Mouse (Mus musculus): Measurements from ENCODE around the gene Dnal1.
"Not testable (repeated sequence)": the region's sequence is repeated elsewhere in the genome, so short reads cannot be mapped to it uniquely, and the experiment has no call there.

Dnal1 gene

DNA sequence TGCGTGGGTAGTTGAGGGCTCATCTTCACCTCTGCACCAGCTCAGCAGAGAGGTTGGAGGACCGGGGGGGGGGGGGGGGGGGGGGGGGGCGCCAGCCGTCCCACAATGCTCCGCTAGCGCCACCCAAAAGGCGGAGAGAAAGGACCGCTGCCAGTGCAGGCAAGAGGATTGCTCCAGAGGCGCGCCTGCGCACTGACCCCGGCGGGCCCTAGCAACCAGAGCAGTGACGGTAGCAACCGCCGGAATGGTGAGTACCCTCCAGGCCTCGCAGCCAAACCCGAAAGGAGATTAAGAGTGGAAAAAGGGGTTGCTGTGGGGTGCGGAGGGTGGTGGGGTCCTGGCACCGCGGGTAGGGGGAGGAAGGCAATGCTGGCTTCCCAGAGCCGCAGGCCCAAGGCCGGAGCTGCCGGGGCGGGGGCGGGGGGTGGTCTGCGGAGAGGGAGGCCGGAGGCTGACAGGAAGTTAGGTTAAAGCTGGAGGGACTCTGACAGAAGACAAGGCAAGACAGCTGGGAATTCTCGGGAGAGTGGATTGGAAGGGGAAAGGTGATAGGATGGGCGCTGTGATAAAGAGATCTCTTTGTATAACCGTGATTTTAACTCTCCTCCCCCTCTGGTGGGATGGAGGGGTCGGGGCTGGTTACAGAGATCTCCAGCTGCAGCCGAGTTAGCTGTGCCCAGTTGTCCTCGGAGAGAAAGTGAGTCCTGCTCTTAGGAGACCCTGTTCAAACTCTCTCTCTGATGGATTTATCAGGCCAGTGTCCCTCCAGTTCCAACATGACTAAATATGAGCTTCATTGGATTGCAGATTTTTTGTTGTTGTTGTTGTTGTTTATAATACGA lies at the start of gene Dnal1:
Gene Dnal1 (plus strand): TSS at position 214 of the 842 bp plus-strand sequence.
- DNase-seq (ENCODE audit: low spot score in 2 of 2): peak; percentile 47 to 86

DNA sequence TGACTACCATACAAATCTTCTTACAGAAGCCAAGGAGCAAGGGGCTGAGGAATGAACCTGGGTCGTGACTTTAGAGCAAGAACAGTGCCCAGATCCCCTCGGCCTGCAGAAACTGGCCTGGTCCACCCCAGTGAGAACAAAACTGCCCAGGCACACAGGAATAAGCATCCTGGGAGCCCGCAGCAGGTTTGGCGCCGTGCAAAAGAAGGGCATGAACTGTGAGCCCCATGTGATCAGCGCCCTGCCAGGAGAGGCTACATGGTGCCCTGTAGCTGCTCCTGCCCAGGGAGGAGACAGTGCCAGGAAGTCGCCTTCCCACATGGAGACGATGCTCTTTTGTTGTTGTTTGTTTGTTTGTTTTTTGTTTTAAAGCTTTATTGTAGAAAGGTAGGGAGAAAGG lies 49.5 kb upstream of the Dnal1 start:
- DNase-seq (ENCODE audit: low spot score in 2 of 2): no peak

DNA sequence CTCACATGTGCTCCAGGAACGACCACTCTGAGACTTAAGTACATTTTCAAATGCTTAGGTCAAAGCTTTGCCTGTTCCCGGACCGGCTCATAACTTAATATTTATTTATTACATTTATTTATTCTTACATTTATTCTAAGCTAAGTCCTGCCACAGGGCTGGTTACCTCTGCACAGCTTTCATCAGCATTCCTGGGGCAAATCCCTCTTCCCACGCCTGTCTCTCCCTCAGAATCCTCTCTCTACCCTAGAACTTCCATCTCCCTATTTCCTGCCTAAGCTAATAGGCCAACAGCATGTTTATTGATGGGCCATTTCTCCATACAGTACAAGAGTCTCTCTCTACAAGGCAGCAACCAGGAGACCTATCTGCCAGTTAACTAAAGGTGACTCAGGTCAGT lies 46.4 kb upstream of the Dnal1 start:
- no peak for DNase-seq (ENCODE audit: low spot score in 2 of 2)

DNA sequence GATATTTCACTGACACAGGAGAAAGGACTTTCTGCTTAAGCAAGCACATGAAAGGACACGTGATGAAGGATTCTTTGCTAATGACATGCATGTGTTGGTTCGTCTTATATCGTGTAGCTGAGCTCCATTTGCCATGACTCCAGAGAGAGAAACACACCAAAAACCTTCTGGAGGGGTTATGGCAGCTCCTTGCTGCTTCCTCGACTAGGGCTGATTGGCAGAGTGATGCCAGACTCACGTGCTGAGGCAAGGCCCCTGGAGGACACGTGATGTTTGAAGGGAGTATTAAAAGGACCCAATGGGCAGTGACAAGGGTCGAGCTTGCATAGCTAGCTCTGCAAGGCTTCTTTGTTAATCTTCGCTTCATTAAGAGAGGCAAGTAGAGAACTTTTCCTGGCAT lies 45.9 kb upstream of the Dnal1 start:
- no peak for DNase-seq (ENCODE audit: low spot score in 2 of 2)

DNA sequence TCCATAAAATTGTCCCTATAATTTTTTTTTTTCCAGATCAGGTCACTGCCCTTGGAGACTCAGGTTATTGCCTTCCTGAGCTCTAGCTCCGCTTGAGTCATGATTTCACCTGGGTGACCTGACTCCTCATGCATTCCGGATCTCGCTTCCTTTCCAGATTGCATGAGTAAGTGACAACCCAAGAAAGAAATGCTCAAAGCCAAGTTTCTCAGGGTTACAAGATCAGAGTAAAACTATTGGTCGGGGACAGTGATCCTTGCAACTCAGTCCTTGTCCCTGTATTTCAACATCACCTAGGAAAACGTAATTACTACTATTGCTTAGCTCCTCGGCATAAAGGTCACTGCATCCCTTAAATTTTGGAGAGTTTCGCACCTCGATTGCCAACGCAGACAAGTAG lies 45.2 kb upstream of the Dnal1 start, which contains the start of gene Acot5:
Gene Acot5 (plus strand): TSS at position 340 of the 400 bp plus-strand sequence.
- DNase-seq (ENCODE audit: low spot score in 2 of 2): no peak

DNA sequence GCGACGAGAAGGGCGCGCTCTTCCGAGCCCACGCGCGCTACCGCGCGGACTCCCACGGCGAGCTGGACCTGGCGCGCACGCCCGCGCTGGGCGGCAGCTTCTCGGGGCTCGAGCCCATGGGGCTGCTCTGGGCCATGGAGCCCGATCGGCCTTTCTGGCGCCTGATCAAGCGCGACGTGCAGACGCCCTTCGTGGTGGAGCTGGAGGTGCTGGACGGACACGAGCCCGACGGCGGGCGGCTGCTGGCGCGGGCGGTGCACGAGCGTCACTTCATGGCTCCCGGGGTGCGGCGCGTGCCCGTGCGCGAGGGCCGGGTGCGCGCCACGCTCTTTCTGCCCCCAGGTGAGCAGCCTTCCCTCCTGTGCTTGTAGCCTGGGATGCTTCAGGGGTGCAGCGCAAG lies 44.6 kb upstream of the Dnal1 start:
- peak in 1 of 2 experiments; percentile 36 for DNase-seq (ENCODE audit: low spot score in 2 of 2)

DNA sequence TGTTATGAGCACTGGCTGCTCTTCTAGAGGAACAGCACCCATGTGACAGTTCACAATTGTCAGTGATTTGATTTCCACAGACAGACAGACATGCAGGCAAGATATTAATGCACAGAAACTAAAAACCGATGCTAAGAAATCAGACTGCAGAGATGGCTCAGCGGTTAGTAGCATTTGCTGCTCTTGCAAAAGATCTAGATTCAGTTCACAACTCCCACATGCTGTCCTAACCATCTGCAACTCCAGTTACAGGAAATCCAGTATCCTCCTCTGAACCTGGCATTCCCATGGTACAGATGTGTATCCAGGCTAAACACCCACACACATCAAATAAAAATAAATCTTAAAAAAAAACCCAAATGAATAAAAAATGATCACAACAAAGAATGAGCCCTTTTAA lies 42.5 kb upstream of the Dnal1 start:
- DNase-seq (ENCODE audit: low spot score in 2 of 2): peak; percentile 47 to 65

DNA sequence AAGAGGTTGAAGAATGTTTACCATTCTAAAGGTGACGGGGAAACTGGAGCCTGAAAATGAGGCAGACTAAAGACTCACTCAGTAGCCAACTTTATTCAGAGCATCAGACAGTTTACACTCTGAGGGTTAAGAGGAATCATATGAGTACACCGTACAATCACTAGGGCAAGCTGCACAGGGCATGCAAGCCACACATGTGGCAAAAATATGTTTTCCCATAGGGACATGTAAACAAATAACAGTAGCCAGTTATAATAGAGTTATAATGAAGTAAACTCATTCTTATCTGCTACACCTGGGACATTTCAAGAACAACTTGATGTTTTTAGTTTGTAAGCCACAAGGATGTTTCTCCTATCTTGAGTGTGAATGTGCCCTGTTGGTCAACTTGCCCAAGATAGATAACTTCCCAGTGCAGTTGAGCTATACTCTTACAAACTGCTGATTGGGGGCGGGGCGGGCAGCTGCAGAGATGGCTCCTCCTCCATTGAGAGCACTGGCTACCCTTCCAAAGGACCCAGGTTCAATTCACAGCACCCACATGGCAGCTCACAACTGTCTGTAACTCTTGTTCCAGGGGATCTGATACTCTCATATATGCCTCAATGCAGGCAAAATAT lies 36.7 kb upstream of the Dnal1 start:
- DNase-seq (ENCODE audit: low spot score in 2 of 2): no peak

DNA sequence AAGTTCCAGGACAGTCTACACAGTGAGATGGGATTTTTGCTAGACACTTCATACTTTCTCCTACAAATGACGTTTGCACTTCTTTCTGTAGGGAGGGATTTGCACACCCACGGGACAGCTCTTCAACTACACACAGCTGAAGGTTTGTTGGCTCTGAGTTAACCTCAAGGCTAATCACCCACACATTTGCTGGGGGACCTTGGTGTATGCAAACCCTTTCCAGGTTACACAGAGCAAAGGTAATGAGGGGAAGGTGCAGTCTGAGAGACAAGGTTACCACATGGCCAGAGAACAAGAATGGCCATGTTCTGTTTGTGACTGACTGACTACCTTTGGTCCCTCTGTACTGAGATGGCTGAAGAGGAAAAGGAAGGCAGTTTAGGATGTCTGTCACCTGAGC lies 30.3 kb upstream of the Dnal1 start:
- no peak for DNase-seq (ENCODE audit: low spot score in 2 of 2)

DNA sequence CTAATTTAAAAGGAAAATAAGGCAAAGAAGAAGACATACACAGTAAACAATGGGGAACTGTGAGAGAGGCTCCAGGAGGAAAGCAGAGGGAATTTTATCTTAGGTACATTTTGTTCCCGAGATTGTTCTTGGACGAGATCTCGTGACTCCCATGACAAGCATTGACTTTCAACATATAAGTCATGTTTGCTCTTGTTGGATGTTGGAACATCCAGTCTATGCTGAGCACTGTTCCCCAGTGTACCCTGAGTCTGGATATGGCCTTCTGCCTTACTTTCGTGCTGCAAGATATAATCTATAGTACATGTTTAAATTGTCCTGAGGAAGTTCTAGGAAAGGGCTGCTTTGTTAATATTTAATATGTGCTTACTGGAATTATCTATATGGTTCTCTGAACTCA lies 29.6 kb upstream of the Dnal1 start:
- no peak for DNase-seq (ENCODE audit: low spot score in 2 of 2)

DNA sequence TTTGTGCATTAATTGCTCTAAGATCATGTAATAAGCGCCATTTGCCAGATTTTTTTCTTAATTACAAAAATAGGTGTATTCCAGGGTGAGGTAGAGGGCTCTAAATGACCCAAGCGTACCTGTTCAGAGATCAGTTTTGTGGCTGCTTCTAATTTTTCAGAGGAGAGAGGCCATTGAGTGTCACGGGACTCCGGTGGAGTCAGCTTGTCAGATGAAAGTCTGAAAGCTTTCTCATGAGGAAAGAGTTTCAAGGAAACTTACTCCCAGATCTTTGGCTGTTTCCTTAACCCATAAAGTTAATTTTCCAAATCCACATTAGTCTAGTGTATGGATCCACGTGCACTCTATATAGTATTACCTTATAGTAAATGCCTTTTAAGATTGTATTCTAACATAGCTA lies 19.5 kb upstream of the Dnal1 start:
- not testable (repeated sequence) for DNase-seq (ENCODE audit: low spot score in 2 of 2)

DNA sequence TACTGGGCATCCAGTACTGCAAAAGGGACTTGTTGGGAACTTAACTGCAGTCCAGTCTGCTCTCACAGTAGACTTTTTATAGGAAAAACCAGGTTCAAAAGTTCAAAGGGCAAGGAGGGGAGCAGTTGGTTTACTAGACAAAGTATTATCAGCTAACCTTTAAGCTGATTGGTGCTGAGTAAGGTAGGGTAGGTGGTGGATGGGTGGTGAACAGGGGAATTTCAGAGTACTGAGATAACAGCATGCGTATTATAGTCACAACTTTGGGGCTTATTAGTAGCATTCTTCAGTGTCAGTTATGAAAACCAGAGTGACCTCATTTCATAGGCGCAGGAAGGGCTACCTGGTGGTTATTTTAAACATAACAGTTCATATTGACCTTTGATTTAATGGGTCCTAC lies 14.6 kb upstream of the Dnal1 start:
- no peak for DNase-seq (ENCODE audit: low spot score in 2 of 2)

DNA sequence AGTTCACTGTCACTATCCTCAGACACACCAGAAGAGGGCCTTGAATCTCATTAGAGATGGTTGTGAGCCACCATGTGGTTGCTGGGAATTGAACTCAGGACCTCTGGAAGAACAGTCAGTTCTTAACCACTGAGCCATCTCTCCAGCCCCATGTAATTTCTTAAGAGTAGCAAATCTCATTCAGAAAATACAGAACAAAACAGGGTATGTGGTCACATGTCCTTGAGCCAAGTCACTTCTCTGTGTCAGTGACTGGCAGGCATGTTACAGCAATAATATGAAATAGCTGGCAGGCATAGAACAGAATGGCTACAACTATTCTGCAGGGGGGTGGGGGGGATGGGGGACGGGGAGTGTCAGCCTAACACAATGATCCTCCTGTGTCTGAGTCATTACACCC lies 14.1 kb upstream of the Dnal1 start:
- DNase-seq (ENCODE audit: low spot score in 2 of 2): no peak

DNA sequence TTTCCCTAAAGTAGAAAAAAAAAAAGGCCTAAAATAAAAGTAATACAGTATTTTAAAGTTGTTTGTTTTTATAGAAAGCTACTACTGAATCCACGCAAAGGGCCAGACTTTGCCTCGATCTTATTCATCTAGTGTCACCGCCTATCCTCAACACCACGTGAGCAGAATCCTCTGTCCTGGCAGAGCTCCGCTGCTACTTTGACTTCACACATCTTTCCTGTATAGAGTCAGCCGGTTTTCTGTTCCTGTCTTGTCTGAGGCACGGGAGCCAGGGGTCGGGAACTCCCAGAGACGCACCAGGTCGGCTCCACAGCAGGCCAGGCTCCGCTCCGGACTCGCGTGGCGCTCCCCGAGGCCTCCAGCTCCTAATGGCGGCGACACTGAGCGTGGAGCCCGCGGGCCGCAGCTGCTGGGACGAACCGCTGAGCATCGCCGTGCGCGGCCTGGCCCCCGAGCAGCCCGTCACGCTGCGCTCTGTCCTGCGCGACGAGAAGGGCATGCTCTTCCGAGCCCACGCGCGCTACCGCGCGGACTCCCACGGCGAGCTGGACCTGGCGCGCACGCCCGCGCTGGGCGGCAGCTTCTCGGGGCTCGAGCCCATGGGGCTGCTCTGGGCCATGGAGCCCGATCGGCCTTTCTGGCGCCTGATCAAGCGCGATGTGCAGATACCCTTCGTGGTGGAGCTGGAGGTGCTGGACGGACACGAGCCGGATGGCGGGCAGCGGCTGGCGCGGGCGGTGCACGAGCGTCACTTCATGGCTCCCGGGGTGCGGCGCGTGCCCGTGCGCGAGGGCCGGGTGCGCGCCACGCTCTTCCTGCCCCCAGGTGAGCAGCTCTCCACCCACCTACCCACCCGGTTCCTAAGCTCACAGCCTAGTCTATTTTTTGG lies 13.3 kb upstream of the Dnal1 start, which contains the start of gene Acot6:
Gene Acot6 (plus strand): TSS at position 51 of the 889 bp plus-strand sequence.
- peak in 1 of 2 experiments; percentile 42 for DNase-seq (ENCODE audit: low spot score in 2 of 2)

DNA sequence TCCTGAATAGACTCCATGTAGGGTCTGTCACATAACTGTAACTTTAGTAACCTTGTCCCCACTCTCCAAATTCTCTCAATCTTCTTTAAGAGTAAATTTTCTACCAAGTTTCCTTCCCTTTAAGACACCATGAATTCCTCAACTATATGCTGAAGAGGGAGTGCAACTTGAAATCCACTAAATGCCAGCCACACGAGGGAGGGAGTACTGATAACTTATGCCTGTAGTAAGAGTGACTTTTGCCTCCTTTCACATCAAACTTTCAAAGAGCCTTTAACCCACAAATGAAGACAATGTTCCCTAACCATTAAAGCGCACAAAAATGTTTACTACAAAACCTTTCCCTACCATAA lies 12.7 kb upstream of the Dnal1 start:
- no peak for DNase-seq (ENCODE audit: low spot score in 2 of 2)

DNA sequence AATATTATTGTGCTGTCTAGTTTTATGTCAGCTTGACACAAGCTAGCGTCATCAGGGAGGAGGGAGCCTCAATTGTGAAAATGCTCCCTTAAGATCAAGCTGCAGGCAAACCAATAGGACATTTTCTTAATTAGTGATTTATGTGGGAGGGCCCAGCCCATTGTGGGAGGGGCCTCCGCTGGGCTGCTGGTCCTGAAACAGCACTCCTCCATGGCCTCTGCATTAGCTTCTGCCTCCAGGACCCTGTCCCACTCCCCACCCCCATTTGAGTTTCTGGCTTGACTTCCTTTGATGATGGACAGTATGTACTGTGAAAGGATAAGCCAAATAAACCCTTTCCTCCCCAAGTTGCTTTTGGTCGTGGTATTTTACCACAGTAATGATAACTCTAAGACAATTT lies 7.2 kb upstream of the Dnal1 start:
- DNase-seq (ENCODE audit: low spot score in 2 of 2): no peak

DNA sequence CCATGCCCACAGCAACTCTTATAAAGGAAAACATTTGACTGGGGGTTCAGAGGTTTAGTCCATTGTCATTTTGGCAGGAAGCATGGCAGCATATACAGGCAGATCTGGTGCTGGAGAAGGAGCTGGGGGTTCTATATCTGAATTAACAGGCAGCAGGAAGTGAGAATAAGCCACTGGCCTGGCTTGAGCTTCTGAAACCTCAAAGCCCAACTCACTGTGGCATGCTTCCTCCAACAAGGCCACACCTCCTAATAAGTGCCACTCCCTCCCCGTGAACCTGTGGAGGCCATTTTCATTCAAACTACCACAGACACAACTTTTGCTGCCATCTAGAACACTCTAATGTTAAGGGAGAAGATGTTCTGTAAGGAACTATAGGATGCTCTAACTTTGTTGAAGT lies 6.5 kb upstream of the Dnal1 start:
- DNase-seq (ENCODE audit: low spot score in 2 of 2): no peak

DNA sequence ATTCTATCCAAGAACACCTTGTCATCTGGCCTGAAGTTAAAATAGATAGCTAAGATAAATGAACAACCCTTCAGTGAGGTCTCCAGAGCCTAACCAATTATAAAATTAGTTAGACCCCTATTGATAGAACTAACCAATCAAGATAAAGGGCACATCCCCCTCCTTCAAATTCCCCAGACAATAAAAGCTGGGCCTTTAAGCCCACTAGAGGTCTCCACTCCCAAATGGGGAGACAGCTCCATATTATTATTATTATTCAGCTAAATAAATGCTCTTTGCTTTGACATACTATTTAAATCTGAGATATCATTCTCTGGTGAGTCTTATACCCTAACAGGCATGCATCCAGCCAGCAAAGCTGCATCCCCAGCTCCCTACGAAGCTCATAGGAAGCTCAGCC lies 4.2 kb upstream of the Dnal1 start:
- DNase-seq (ENCODE audit: low spot score in 2 of 2): no peak

DNA sequence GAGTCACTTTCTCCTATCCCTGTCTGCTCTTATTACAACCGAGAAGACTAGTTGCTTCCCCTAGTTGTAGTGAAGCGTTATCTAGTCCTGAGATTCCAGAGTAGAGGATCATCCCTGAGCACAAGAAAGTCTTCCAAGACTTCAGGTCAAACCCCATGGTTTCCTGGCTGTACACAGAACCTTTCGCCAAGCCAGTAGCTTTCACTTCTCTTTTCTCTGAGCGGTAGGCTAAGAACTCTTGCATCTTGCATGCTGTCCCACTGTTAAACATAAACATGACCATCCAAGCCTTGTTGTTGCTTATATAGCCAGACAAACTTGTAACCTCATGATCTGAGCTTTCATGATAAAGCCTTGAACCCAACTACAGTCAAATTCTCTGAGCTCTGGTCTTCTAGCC lies 3.4 kb upstream of the Dnal1 start:
- DNase-seq (ENCODE audit: low spot score in 2 of 2): no peak

DNA sequence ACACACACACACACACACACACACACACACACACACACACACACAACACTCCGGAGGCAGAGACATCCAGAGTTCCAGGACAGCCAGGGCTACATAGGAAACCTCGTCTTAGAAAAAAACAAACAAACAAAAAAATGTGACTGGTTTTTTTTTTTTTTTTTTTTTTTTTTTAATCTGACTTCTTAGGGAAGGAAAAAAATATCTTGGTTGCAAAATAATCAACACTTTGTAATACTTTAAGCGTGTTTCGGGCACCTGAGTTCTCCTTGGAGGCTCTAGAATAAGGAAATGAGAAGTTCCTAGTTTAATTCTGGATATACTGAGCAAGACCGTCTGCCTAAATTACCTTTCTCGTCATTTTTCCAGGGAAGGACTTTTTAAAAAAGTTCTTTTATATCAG lies 490 bp upstream of the Dnal1 start:
- DNase-seq (ENCODE audit: low spot score in 2 of 2): no peak

DNA sequence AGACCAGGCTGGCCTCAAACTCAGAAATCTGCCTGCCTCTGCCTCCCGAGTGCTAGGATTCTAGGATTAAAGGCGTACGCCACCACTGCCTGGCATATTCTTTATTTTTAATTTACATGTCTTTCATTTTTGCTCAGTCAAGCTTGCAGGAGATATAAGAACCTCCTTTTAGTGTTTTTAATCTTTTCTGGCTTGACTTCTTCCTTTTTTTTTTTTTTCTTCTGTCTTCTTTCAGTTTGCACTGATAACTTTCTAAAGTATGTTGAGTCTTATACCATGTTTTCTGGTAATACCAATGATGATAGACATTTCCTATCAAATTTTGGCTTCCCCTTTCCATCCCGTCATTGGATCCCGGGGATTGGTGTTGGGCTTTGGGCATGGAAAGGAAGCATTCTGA lies 5.4 kb downstream of the Dnal1 start:
- DNase-seq (ENCODE audit: low spot score in 2 of 2): no peak

DNA sequence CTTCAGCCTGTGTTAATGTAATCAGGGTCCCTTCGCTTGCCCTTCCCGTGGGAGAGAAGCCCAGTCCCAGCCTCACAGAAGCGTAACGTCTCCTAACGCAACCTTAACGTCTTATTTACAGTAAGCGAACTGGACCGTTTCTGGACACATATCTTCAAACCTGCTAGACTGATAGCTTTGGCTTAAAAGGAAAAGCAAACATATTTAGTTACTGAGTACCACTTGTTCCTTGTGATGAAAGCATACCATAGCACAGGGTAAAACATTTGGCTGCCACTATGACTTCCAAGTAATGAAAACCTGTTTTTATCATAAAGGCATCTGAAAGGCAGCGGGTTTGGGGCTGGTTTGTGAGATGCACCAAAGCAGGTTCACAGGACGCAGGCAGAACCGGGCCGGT lies 11.7 kb downstream of the Dnal1 start:
- no peak for DNase-seq (ENCODE audit: low spot score in 2 of 2)
